Mouse (Mus musculus): ENCODE data around the gene Cracr2a. TPM values are rescaled to one million over a fixed set of nuclear protein-coding genes. Genes with fewer than 3 reads are reported as not detected.

Gene Cracr2a
- total RNA-seq, 2 experiments from 2014 or later = 0.42 to 0.94 TPM

DNA sequence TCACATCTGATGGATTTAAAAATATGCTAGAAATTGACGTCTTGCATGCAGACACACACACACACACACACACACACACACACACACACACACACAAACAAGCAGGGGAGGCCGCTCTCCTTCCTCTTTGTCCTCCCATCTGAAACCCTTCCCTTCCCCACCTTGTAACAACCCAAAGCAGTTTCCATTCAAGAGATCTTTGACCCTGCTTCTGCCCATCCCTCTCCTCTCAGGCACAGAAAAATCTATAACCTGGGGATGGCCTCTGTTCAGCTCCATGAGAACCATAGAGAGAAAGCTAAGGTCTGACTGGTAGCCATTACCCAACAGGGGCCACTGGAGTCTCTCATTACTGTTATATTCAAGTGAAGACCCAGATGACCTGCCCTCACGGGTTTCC, 117.9 kb downstream of the Cracr2a start:
- intact Hi-C loops (cut with DNase I; ENCODE audit: low total_unique reads) = no loop called here
- no peak for DNase-seq

DNA sequence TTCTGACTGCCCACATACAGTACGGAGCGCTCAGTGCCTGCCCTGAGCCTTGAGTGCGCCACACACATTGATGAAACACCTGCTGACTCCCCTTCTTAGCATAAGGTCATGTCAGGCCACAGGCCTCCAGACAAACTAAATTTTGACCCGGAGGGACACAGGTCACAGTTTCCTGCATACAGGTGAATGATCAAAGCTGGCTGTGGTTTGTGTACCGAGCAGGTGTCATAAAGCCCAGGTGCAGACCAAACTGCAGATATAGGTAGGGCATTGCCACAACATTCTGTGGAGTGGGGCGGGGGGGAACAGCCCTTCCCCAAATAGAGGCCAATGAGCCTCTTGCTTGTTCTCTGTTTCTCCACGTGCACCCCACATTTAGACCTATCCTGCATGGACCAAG, 119.6 kb downstream of the Cracr2a start:
- intact Hi-C loops (cut with DNase I; ENCODE audit: low total_unique reads) = no loop called here

DNA sequence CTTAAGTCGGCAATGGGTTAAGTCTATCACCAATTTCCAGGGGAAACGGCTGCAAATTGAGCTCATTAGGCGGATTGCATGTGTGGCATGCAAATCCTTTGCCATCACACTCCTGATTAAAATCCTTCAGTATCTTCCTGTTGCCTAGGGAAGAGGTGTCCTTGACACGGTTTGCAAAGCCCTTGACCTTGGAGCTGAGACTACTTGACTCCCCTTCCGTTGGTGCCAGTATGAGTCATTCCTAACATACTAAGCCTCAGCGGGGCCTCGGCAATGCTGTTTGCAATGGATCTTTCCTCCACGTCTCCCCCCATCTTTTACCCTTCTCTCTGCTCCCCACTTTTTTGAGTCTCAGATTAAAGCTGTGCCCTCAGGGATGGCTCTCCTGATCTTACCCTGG, 122.4 kb downstream of the Cracr2a start:
- intact Hi-C loops (cut with DNase I; ENCODE audit: low total_unique reads) = no loop called here
- no peak for DNase-seq

More for the DNA sequence above, 119.6 kb downstream of the Cracr2a start:
- no peak for DNase-seq

DNA sequence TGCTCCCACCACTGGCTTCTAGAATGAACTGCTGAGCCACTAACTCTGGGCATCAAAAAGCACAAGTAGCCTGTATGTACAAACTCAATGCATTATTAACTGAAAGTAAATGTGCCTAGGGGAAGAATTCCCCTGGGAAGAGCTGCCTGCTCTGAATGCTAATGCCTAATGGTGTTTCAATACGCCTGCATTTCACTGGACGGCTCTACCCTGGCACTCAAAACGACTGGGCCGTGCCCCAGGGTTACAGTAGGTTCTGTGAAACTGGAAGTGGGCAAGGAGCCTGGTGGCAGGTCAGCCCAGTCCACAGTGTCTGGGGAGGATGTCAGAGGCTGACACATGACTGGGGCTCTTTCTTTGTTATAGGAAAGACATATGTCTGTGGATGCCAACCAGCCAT, 123.8 kb downstream of the Cracr2a start:
- intact Hi-C loops (cut with DNase I; ENCODE audit: low total_unique reads) = no loop called here

DNA sequence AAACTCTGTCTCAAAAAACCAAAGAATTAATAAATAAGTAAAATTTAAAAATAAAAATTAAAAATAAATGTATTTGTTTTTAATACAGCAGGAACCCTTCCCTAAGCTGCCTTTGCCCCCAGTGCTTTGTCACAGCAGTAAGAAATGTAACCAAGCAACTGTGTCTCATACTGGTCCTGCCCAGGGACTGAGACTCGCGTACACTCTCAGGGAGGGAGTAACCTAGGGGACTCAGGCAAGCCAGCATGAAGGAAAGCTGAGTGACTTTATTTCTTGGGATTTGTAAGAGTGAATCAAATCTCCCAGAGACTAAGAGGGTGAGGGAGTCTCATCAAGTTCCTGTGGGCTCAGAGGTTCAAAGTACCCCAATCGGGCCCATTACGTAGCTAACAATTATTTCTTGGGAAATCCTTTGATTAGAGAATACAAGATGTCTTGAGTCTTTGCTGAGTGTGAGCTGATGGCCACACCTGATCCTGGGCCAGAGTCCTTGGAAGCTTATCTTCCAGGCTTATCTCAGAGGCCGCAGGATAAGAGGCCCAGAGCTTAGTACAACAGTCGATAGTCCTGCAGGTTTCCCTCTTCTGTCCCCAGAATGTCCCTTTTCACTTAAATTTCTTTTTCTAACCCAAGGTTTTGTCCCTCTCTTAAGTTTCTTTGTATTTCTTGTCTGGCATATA, 126.2 kb downstream of the Cracr2a start:
- intact Hi-C loops (cut with DNase I; ENCODE audit: low total_unique reads) = no loop called here
- no peak for DNase-seq

More for the DNA sequence above, 123.8 kb downstream of the Cracr2a start:
- DNase-seq = peak; percentile 57

DNA sequence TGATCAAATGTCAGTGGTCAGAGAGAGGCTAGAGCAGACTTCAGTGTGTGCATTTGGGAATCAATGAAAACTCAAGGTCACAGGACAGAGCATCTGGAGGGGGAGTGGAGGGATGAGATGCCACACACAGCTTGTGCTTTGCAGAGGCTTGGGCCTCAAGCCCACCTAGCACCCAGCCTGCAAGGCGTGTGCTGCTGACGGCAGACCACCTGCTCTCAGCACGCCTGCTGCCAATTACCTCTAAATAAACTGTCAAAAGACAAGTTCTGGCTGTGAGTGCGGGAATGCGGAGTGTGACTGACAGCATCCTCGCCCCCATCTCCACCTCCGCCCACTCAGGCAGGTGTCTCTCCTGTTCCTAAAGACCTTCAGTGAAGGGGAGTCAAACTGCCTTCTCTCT, 131.2 kb downstream of the Cracr2a start:
- DNase-seq = no peak
- intact Hi-C loops (cut with DNase I; ENCODE audit: low total_unique reads) = no loop called here

DNA sequence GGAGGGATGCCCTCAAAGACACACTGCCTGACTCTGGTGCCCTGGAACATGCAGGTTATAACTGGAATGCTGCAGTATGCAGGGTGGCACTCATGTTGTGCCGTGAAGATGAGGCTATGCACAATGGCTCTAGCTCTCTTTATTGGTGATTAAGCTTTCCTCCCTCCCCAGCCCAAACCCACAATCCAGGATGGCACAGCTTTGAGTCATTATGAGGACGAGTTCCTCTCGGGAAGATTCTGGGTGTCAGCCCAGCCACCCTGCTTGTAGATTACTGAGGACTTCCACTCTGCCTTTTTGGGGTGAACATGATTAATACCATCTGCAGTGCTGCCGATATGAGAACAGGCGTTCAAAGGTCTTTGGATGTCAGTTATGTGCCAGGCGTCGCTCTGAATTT, 132.5 kb downstream of the Cracr2a start:
- DNase-seq = no peak
- intact Hi-C loops (cut with DNase I; ENCODE audit: low total_unique reads) = no loop called here

DNA sequence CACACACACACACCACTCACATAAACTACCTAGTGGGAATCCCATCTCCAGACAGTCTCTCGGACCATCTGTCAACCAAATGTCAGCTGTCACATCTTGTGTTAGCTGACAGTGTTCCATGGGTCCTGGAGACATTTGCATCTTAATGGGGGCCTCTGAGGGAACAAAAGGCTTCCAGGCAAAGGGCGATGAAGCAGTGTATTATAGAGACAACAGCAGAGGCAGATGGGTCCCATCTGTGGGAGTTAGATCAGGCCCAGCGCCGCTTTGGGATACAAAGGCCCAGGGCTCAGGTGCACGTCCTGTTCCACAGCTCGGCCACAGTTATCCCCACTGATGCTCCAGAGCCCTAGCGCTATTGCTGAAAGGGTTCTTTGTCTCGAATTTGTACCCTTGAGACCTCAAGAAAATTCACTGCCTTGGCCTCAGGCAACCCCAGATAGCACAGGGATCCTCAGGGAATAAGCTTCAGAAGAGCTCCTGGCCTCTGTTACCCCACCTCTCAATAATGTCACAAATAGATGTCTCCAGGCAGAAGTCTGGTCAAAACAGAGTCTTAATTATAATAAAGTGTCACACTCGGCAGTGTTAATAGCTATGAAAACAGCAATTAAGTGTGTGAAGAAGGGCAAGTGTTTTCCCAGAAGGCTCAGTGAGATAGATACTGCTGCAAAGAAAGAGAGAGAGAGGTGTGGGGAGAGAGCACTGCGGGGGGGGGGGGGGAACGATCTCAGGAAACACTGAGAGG, 140.1 kb downstream of the Cracr2a start:
- DNase-seq = no peak
- intact Hi-C loops (cut with DNase I; ENCODE audit: low total_unique reads) = no loop called here

DNA sequence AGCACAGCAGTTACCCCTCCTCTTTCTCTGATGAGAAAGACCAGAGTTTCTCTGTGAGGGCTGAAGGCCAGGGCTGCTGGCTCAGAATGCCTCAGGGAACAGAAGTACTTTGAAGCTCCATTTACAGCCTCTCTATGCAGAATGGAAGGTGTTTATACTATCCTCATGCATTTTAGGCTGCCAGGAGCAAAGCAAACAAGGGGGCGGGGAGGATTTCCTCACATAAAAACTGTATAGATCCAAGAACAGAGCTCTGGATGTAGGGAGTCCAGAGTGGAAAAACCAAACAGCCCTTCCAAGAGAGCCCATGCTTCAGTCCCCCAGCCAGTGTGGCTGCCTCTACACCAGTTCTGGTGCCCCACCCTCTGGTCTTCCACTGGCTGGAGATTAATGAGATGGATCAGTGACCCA, 147.1 kb downstream of the Cracr2a start:
- no peak for DNase-seq

DNA sequence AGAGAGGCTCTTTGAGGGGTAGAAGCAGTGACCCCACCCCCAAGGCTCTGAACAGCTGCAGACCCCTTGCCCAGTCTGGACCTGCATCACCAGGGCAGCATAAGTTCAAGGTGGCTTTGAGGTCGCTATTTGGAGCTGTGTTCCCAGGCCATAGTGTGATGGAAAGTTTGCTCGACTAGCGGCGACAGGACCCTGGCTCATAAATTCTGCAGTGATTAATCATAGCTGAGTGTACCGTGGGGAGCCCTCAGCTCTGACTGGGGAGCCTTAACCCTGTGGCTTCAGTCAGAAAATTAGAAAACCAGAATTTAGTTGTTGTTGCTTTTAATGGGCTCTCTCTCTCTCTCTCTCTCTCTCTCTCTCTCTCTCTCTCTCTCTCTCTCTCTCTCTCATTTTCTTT, 153.8 kb downstream of the Cracr2a start:
- no peak for DNase-seq
- intact Hi-C loops (cut with DNase I; ENCODE audit: low total_unique reads) = no loop called here

More for the DNA sequence above, 147.1 kb downstream of the Cracr2a start:
- intact Hi-C loops (cut with DNase I; ENCODE audit: low total_unique reads) = no loop called here

DNA sequence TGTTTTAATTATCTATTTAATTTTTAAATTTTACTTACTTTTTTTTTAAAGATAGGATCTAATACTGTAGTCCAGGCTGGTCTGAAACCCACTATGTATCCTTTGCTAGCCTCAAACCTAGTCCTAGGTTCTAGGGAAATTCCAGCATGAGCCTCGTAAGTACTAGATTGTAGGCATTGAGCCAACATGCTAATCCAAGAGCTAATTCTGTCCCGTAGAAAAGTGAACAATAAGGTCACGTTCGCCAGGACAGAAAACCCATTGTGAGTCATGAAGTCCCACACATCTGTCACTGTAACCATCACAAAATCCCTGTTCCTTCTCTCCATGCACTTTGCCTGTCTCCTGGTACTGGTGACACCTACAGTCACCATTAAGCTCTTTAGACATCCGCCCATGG, 154.3 kb downstream of the Cracr2a start:
- DNase-seq = no peak
- intact Hi-C loops (cut with DNase I; ENCODE audit: low total_unique reads) = no loop called here

DNA sequence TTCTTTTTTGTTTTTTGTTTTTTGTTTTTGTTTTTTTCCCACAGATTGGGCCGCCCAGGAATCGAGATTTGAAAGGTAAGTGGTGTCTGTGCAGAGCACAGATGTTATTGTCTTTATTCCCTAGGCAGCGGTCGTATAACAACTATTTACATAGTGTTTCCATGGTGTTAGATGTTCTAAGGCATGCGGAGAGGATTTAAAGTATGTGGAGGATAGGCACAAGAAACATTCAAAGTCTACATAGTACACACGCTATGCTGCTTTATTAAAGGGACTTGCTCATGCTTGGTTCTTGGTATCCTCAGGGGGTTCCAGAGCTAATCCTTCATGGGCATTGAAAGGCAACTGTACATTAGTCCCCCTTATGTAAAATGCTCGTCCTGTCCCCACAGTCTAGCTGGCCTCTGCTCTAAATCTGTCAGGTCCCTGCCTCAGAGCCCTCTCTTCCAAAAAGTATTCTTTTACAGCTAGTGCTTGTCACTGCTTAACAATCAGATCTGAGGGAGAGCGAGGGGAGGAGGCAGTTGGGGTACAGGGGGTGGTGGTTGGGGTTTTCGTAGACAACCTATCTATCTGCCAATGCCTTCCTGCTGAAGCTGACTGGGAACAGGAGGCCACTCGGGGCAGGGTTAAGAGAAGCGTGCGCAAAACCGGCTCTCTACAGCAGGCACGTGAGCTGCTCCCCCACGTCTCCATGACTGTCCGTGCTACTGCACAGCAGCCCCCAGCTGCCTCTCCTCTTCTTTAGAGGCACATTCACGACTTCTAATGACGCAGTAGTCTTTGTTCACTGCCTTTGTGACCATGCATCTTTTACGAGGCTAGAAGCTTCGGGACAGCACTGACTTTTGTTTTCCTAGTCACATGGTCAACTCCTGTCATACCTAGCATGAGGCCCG, 156.3 kb downstream of the Cracr2a start:
- DNase-seq = no peak
- intact Hi-C loops (cut with DNase I; ENCODE audit: low total_unique reads) = no loop called here

DNA sequence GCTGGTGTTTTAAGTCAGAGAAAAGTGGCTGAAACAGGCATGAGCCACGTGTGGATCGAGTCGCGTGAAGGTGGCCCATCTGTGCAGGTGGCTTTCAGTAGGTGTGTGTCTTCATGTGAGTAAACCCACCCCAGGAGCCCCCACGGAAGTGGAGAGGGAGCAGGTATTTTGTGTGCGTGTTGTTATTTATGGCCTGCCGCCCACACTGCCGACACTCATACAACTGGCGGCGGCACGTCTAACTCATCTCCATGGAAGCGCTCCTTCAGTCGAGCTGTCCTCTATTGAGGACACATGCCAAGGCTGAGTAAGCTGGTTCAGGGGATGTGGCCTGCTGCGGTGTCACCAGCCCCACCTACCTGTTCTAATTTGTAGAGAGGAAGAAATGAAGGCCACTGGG, 158.7 kb downstream of the Cracr2a start:
- intact Hi-C loops (cut with DNase I; ENCODE audit: low total_unique reads) = no loop called here
- no peak for DNase-seq

DNA sequence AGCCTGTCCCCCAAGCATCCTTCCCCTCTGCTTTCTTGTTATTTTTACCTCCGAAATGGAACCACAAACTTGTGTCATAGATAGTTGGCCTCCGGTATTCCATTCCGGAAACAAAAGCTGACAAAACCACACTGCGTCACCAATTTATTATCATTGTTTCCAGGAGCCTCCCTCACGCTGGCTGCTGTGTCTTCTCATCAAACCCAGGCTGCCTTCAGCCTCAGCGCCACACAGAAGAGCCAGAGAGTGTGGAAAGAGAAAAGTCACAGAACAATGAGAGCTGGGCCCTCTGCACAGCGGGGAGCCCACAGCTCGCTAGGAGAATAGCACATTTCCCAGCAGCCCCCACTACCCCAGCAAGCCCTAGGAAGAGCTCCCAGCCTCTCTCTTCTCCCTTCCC, 162.0 kb downstream of the Cracr2a start:
- intact Hi-C loops (cut with DNase I; ENCODE audit: low total_unique reads) = no loop called here
- DNase-seq = no peak

Other genes starting within 250 kb of the Cracr2a start
- gene Parp11, start 114.5 kb upstream of the Cracr2a start, total RNA-seq (2021) = 1 to 10 TPM; 3.8 to 5.7 TPM
- not detected for gene Prmt8, start 208.1 kb downstream of the Cracr2a start, total RNA-seq (2021)